ENCODE assay signal across 8 mouse cellular contexts in genomic region chr16:17488478-17489468, GRCm38 (mm10). TPM values are rescaled to one million over a fixed set of nuclear protein-coding genes. Genes with fewer than 3 reads are reported as not detected.
DNase-seq lines count a peak whose midpoint lies in the region; ATAC-seq lines count a peak whose summit lies in the region.

No protein-coding gene starts in this region.

- peaks cover 32% of the 10 kb centered on the region for H3K36me3 ChIP-seq in heart, embryonic 14.5 days (ENCODE audit: control insufficient read depth, insufficient read depth, low read length)
- H3K36me3 ChIP-seq in forebrain, embryonic 13.5 days (ENCODE audit: poor library complexity, severe bottlenecking), result peaks cover 39% of the 10 kb centered on the region
- H3K36me3 ChIP-seq in limb, embryonic 13.5 days, result peaks cover 42% of the 10 kb centered on the region
- peaks cover 18% of the 10 kb centered on the region for H3K36me3 ChIP-seq in neural tube, embryonic 14.5 days (ENCODE audit: control insufficient read depth, insufficient read depth, low read length)

- H3K4me1 ChIP-seq in heart, embryonic 14.5 days (ENCODE audit: control insufficient read depth in 2 of 2, insufficient read depth in 2 of 2, low read length in 2 of 2), result peaks cover 9 to 30% of the 10 kb centered on the region in 2 experiments
- peaks cover 16% of the 10 kb centered on the region for H3K4me1 ChIP-seq in forebrain, embryonic 13.5 days
- peaks cover 12% of the 10 kb centered on the region for H3K4me1 ChIP-seq in limb, embryonic 13.5 days
- H3K4me1 ChIP-seq in neural tube, embryonic 14.5 days (ENCODE audit: control insufficient read depth, insufficient read depth, low read length), result peaks cover 7% of the 10 kb centered on the region

- WGBS in heart, embryonic 14.5 days, result 47% methylated on average over 14 of the region's 14 CpGs
- WGBS in forebrain, embryonic 13.5 days, result 47% methylated on average over 14 of the region's 14 CpGs
- 49% methylated on average over 14 of the region's 14 CpGs for WGBS in limb, embryonic 13.5 days
- WGBS in neural tube, embryonic 14.5 days, result 47% methylated on average over 14 of the region's 14 CpGs

- ATAC-seq in heart, embryonic 14.5 days (ENCODE audit: insufficient number of reproducible peaks, insufficient read depth, low FRiP score, low read depth), result no peak
- peak; percentile 34; the same call in 1 of the 2 replicates for ATAC-seq in forebrain, embryonic 13.5 days
- peak; percentile 28; the same call in 1 of the 2 replicates for ATAC-seq in limb, embryonic 13.5 days (ENCODE audit: low FRiP score, low read depth)
- ATAC-seq in neural tube, embryonic 14.5 days (ENCODE audit: low read depth), result 0 out of 2 replicates have a peak, but pooled peaks have one; percentile 26

- H3K9ac ChIP-seq in heart, embryonic 14.5 days (ENCODE audit: low read length), result peak overlapping the region; percentile 75
- H3K9ac ChIP-seq in forebrain, embryonic 13.5 days, result peak overlapping the region; percentile 63
- H3K9ac ChIP-seq in limb, embryonic 13.5 days, result peak overlapping the region; percentile 65; the same call in 1 of the 2 replicates
- peak overlapping the region; percentile 39; the same call in 1 of the 2 replicates for H3K9ac ChIP-seq in neural tube, embryonic 14.5 days (replicated peaks; ENCODE audit: low read depth, low read length)

- H3K27me3 ChIP-seq in heart, embryonic 14.5 days (ENCODE audit: control insufficient read depth, insufficient read depth, low read length), result peaks cover 16% of the 10 kb centered on the region; the same call in 1 of the 2 replicates
- H3K27me3 ChIP-seq in forebrain, embryonic 13.5 days, result peaks cover 17% of the 10 kb centered on the region; the same call in 1 of the 2 replicates
- H3K27me3 ChIP-seq in limb, embryonic 13.5 days, result peaks cover 39% of the 10 kb centered on the region
- H3K27me3 ChIP-seq in neural tube, embryonic 14.5 days (ENCODE audit: control insufficient read depth, insufficient read depth, low read length), result no peaks in the 10 kb centered on the region

- H3K9me3 ChIP-seq in heart, embryonic 14.5 days (ENCODE audit: control insufficient read depth, low read length), result no peaks in the 10 kb centered on the region
- no peaks in the 10 kb centered on the region for H3K9me3 ChIP-seq in forebrain, embryonic 13.5 days (replicated peaks)
- no peaks in the 10 kb centered on the region for H3K9me3 ChIP-seq in limb, embryonic 13.5 days
- H3K9me3 ChIP-seq in neural tube, embryonic 14.5 days (ENCODE audit: control insufficient read depth, low read length), result no peaks in the 10 kb centered on the region

- H3K27ac ChIP-seq in heart, embryonic 14.5 days (replicated peaks in 1 of 2; ENCODE audit: control insufficient read depth in 1 of 2, insufficient read depth in 1 of 2, low read depth in 2 of 2, low read length in 2 of 2), result no peak overlapping the region
- no peak overlapping the region for H3K27ac ChIP-seq in forebrain, embryonic 13.5 days
- no peak overlapping the region for H3K27ac ChIP-seq in limb, embryonic 13.5 days
- no peak overlapping the region for H3K27ac ChIP-seq in neural tube, embryonic 14.5 days (ENCODE audit: low read depth, low read length)

- H3K4me3 ChIP-seq in heart, embryonic 14.5 days (ENCODE audit: control insufficient read depth in 1 of 2, insufficient read depth in 1 of 2, low read depth in 1 of 2, low read length in 2 of 2), result peak overlapping the region; percentile 48 to 55
- peak overlapping the region; percentile 45 for H3K4me3 ChIP-seq in forebrain, embryonic 13.5 days
- peak overlapping the region; percentile 50 for H3K4me3 ChIP-seq in limb, embryonic 13.5 days
- H3K4me3 ChIP-seq in neural tube, embryonic 14.5 days (ENCODE audit: low read depth, low read length), result peak overlapping the region; percentile 37

- H3K4me2 ChIP-seq in heart, embryonic 14.5 days (ENCODE audit: low read length), result peak overlapping the region; percentile 96
- peak overlapping the region; percentile 86 for H3K4me2 ChIP-seq in forebrain, embryonic 13.5 days
- peak overlapping the region; percentile 83 for H3K4me2 ChIP-seq in limb, embryonic 13.5 days (replicated peaks)
- peak overlapping the region; percentile 85 for H3K4me2 ChIP-seq in neural tube, embryonic 14.5 days (ENCODE audit: low read depth, low read length)

- DNase-seq in heart, postnatal 4 days, result no peak
- DNase-seq in adrenal gland, adult 2 months, result peak; percentile 76
- DNase-seq in right cerebral cortex, adult 18-20 months, result no peak
- DNase-seq in spleen, adult 12 weeks (ENCODE audit: low spot score), result no peak

RNA-seq across cellular contexts. Expression of gene Aifm3, which starts 0.6 kb away (rescaled TPM):
- polyA plus RNA-seq in heart, embryonic 14.5 days (2014; fragmentation: Nextera tagmentation; extraction: Ambion mirVana), result 0.89 and 1.6 TPM in 2 replicates
- total RNA-seq in heart, postnatal 4 days (2021), result under 1 TPM; 0.21 to 0.70 TPM
- total RNA-seq in adrenal gland, adult 2 months (2021), result 1 to 10 TPM; 6.1 to 9.0 TPM
- 10.2 and 13.8 TPM in 2 replicates for polyA plus RNA-seq in adrenal gland, adult 2 months (2012; rRNA removed)
- polyA plus RNA-seq in forebrain, embryonic 13.5 days (2015; fragmentation: Nextera tagmentation; extraction: Ambion mirVana), result 8.6 and 10.4 TPM in 2 replicates
- 0.52 and 0.83 TPM in 2 replicates for polyA plus RNA-seq in limb, embryonic 13.5 days (2015; fragmentation: Nextera tagmentation; extraction: Ambion mirVana)
- polyA plus RNA-seq in neural tube, embryonic 14.5 days (2014; fragmentation: Nextera tagmentation; extraction: Ambion mirVana), result 3.0 and 3.4 TPM in 2 replicates

RNA-seq across cellular contexts. Expression of gene Lztr1, which starts 19.7 kb away (rescaled TPM):
- 47.8 and 48.6 TPM in 2 replicates for polyA plus RNA-seq in heart, embryonic 14.5 days (2014; fragmentation: Nextera tagmentation; extraction: Ambion mirVana)
- 10 to 100 TPM; 35.6 to 47.5 TPM for total RNA-seq in heart, postnatal 4 days (2021)
- total RNA-seq in adrenal gland, adult 2 months (2021), result 10 to 100 TPM; 53.4 to 74.0 TPM
- 231 and 248 TPM in 2 replicates for polyA plus RNA-seq in adrenal gland, adult 2 months (2012; rRNA removed)
- polyA plus RNA-seq in forebrain, embryonic 13.5 days (2015; fragmentation: Nextera tagmentation; extraction: Ambion mirVana), result 102 and 110 TPM in 2 replicates
- 104 and 106 TPM in 2 replicates for polyA plus RNA-seq in limb, embryonic 13.5 days (2015; fragmentation: Nextera tagmentation; extraction: Ambion mirVana)
- polyA plus RNA-seq in neural tube, embryonic 14.5 days (2014; fragmentation: Nextera tagmentation; extraction: Ambion mirVana), result 113 and 132 TPM in 2 replicates

RNA-seq across cellular contexts. Expression of gene Crkl, which starts 37.0 kb away (rescaled TPM):
- 31.9 and 40.7 TPM in 2 replicates for polyA plus RNA-seq in heart, embryonic 14.5 days (2014; fragmentation: Nextera tagmentation; extraction: Ambion mirVana)
- 10 to 100 TPM; 31.6 to 34.4 TPM for total RNA-seq in heart, postnatal 4 days (2021)
- total RNA-seq in adrenal gland, adult 2 months (2021), result 10 to 100 TPM; 30.3 to 49.1 TPM
- 60.0 and 83.4 TPM in 2 replicates for polyA plus RNA-seq in adrenal gland, adult 2 months (2012; rRNA removed)
- polyA plus RNA-seq in forebrain, embryonic 13.5 days (2015; fragmentation: Nextera tagmentation; extraction: Ambion mirVana), result 102 and 108 TPM in 2 replicates
- 81.6 and 88.6 TPM in 2 replicates for polyA plus RNA-seq in limb, embryonic 13.5 days (2015; fragmentation: Nextera tagmentation; extraction: Ambion mirVana)
- polyA plus RNA-seq in neural tube, embryonic 14.5 days (2014; fragmentation: Nextera tagmentation; extraction: Ambion mirVana), result 70.6 and 73.1 TPM in 2 replicates

RNA-seq across cellular contexts. Expression of gene Thap7, which starts 42.2 kb away (rescaled TPM):
- 26.2 and 27.1 TPM in 2 replicates for polyA plus RNA-seq in heart, embryonic 14.5 days (2014; fragmentation: Nextera tagmentation; extraction: Ambion mirVana)
- 10 to 100 TPM; 17.5 to 20.9 TPM for total RNA-seq in heart, postnatal 4 days (2021)
- total RNA-seq in adrenal gland, adult 2 months (2021), result 10 to 100 TPM; 37.7 to 41.9 TPM
- 137 and 144 TPM in 2 replicates for polyA plus RNA-seq in adrenal gland, adult 2 months (2012; rRNA removed)
- 58.3 and 59.2 TPM in 2 replicates for polyA plus RNA-seq in forebrain, embryonic 13.5 days (2015; fragmentation: Nextera tagmentation; extraction: Ambion mirVana)
- polyA plus RNA-seq in limb, embryonic 13.5 days (2015; fragmentation: Nextera tagmentation; extraction: Ambion mirVana), result 72.0 and 75.2 TPM in 2 replicates
- polyA plus RNA-seq in neural tube, embryonic 14.5 days (2014; fragmentation: Nextera tagmentation; extraction: Ambion mirVana), result 58.6 and 62.7 TPM in 2 replicates
